Mouse (Mus musculus): Measurements from ENCODE around the gene Tceanc2. TPM values are rescaled to one million over a fixed set of nuclear protein-coding genes. Genes with fewer than 3 reads are reported as not detected.

Tceanc2 gene
- polyA plus RNA-seq, 1 experiment from 2014 or later = 28.3 TPM

- H3K9ac ChIP-seq = 0 out of 2 replicates have a peak overlapping the region, but pooled peaks have one; percentile 33
- peaks cover 7% of the 10 kb centered on the region; the same call in 1 of the 2 replicates for H3K27me3 ChIP-seq (replicated peaks)
- no peaks in the 10 kb centered on the region for H3K9me3 ChIP-seq (replicated peaks)
- H3K4me1 ChIP-seq (replicated peaks) = peaks cover 8% of the 10 kb centered on the region
- H3K36me3 ChIP-seq = no peaks in the 10 kb centered on the region
- no peak overlapping the region for H3K27ac ChIP-seq (ENCODE audit: poor library complexity, severe bottlenecking)
- 79% methylated on average over 8 of the region's 8 CpGs for WGBS
- ATAC-seq (ENCODE audit: insufficient number of reproducible peaks, low FRiP score) = no peak
- H3K4me2 ChIP-seq = no peak overlapping the region
- H3K4me3 ChIP-seq = no peak overlapping the region
These were observed 76.7 kb downstream of the Tceanc2 start for GRCm38 (mm10) chr4:107102220-107102619.

DNA sequence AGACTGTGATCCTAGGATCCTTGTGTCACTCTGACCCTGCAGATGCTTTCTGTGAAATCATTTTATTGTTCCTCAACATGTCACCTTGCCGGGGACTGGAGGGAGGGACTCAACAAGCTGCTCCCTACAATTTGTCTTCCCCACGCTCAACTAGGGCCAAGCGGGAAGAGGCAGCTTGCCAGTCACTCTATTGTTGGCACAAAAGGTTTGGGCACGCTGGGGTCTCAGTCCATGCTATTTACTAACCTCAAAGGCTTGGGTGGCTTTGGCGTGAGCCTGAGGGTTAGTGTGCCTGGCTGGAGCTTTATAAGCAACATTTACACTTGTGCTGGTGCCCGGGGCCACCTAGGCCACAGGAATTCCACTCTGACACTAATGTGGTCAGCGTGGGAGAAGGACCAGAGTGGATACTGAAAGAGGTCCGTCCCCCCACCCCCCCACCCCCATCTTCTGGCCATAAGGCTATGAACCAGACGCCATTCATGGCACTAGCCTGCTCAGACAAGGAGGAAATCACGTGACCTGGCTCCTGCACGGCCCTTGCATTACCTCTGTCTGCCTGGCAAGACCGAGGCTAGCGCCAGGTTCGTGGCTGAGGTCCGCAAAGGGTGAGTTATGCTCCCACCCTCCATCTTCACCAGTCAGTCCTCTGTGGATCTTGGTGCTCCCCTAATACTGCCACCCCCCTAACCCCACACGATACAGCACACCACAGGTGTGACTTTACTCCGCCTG, 80.0 kb downstream of the Tceanc2 start:
- H3K27ac ChIP-seq (ENCODE audit: poor library complexity, severe bottlenecking) = no peak overlapping the region
- no peaks in the 10 kb centered on the region for H3K9me3 ChIP-seq (replicated peaks)
- 81% methylated on average over 17 of the region's 17 CpGs for WGBS
- ATAC-seq (ENCODE audit: insufficient number of reproducible peaks, low FRiP score) = no peak
- H3K27me3 ChIP-seq (replicated peaks) = peaks cover 5% of the 10 kb centered on the region; the same call in 1 of the 2 replicates
- H3K4me3 ChIP-seq = no peak overlapping the region
- peaks cover 16% of the 10 kb centered on the region for H3K4me1 ChIP-seq (replicated peaks)
- H3K9ac ChIP-seq = no peak overlapping the region
- H3K4me2 ChIP-seq = no peak overlapping the region
- no peaks in the 10 kb centered on the region for H3K36me3 ChIP-seq

GRCm38 (mm10) chr4:107098375-107098774, 80.5 kb downstream of the Tceanc2 start:
- H3K4me1 ChIP-seq (replicated peaks) = peaks cover 16% of the 10 kb centered on the region
- no peaks in the 10 kb centered on the region for H3K36me3 ChIP-seq
- 86% methylated on average over 10 of the region's 10 CpGs for WGBS
- no peak overlapping the region for H3K4me2 ChIP-seq
- no peak overlapping the region for H3K9ac ChIP-seq
- no peak overlapping the region for H3K4me3 ChIP-seq
- H3K9me3 ChIP-seq (replicated peaks) = no peaks in the 10 kb centered on the region
- no peak overlapping the region for H3K27ac ChIP-seq (ENCODE audit: poor library complexity, severe bottlenecking)
- ATAC-seq (ENCODE audit: insufficient number of reproducible peaks, low FRiP score) = no peak
- peaks cover 5% of the 10 kb centered on the region for H3K27me3 ChIP-seq (replicated peaks)

DNA sequence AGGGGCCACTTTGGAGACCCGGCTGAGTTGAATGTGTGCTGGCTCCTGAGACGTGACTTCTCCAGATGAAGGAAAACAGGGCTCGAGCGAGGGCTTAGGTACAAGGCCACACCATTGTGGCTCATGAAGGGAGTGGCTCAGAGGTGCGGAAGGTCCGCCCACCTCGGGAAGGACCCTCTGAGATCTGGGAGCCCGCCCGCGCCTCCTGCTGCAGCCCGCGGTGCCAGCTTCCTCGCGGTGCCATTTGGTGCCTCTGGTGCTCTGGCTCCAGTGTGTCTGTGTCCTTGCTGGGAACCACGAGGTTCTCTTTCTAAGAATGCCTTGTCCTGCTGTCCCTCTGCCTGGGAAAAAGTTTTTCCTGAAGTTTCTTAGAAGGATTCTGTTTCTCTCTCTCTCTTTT, 81.0 kb downstream of the Tceanc2 start:
- Histone ChIP-seq H3K9ac (no peak overlapping the region), H3K27me3 (replicated peaks) (peaks cover 5% of the 10 kb centered on the region), H3K27ac (ENCODE audit: poor library complexity, severe bottlenecking) (no peak overlapping the region), H3K36me3 (no peaks in the 10 kb centered on the region), H3K4me3 (no peak overlapping the region), H3K4me1 (replicated peaks) (peaks cover 16% of the 10 kb centered on the region), H3K4me2 (no peak overlapping the region), H3K9me3 (replicated peaks) (no peaks in the 10 kb centered on the region)
- 39% methylated on average over 15 of the region's 15 CpGs for WGBS
- ATAC-seq (ENCODE audit: insufficient number of reproducible peaks, low FRiP score) = no peak

- Histone ChIP-seq H3K36me3 (no peaks in the 10 kb centered on the region), H3K4me1 (replicated peaks) (peaks cover 11% of the 10 kb centered on the region; the same call in 1 of the 2 replicates), H3K9ac (no peak within 1 kb of the TSS), H3K9me3 (replicated peaks) (no peaks in the 10 kb centered on the region), H3K4me3 (no peak within 1 kb of the TSS), H3K27ac (ENCODE audit: poor library complexity, severe bottlenecking) (no peak within 1 kb of the TSS), H3K27me3 (replicated peaks) (peaks cover 5% of the 10 kb centered on the region), H3K4me2 (no peak within 1 kb of the TSS)
- ATAC-seq (ENCODE audit: insufficient number of reproducible peaks, low FRiP score) = no peak
- 62% methylated on average over 16 of the region's 16 CpGs for WGBS
These were observed 82.0 kb downstream of the Tceanc2 start, which contains the start of gene Cdcp2 for GRCm38 (mm10) chr4:107096841-107097373. Gene Cdcp2 (plus strand): TSS chr4:107096891.

GRCm38 (mm10) chr4:107096043-107096442, 82.9 kb downstream of the Tceanc2 start:
- H3K4me3 ChIP-seq = no peak overlapping the region
- no peak overlapping the region for H3K4me2 ChIP-seq
- no peaks in the 10 kb centered on the region for H3K36me3 ChIP-seq
- no peak for ATAC-seq (ENCODE audit: insufficient number of reproducible peaks, low FRiP score)
- H3K4me1 ChIP-seq (replicated peaks) = peaks cover 11% of the 10 kb centered on the region; the same call in 1 of the 2 replicates
- no peak overlapping the region for H3K9ac ChIP-seq
- no peak overlapping the region for H3K27ac ChIP-seq (ENCODE audit: poor library complexity, severe bottlenecking)
- WGBS = 48% methylated on average over 6 of the region's 6 CpGs
- H3K9me3 ChIP-seq (replicated peaks) = no peaks in the 10 kb centered on the region
- peaks cover 5% of the 10 kb centered on the region for H3K27me3 ChIP-seq (replicated peaks)

- WGBS = 78% methylated on average over 16 of the region's 16 CpGs
- H3K27me3 ChIP-seq (replicated peaks) = peaks cover 5% of the 10 kb centered on the region
- H3K4me3 ChIP-seq = no peak overlapping the region
- H3K27ac ChIP-seq (ENCODE audit: poor library complexity, severe bottlenecking) = no peak overlapping the region
- no peaks in the 10 kb centered on the region for H3K9me3 ChIP-seq (replicated peaks)
- ATAC-seq (ENCODE audit: insufficient number of reproducible peaks, low FRiP score) = 0 out of 2 replicates have a peak, but pooled peaks have one; percentile 30
- H3K4me2 ChIP-seq = no peak overlapping the region
- H3K9ac ChIP-seq = no peak overlapping the region
- H3K36me3 ChIP-seq = no peaks in the 10 kb centered on the region
- peaks cover 11% of the 10 kb centered on the region; the same call in 1 of the 2 replicates for H3K4me1 ChIP-seq (replicated peaks)
These were observed 84.3 kb downstream of the Tceanc2 start for GRCm38 (mm10) chr4:107094484-107095187.

DNA sequence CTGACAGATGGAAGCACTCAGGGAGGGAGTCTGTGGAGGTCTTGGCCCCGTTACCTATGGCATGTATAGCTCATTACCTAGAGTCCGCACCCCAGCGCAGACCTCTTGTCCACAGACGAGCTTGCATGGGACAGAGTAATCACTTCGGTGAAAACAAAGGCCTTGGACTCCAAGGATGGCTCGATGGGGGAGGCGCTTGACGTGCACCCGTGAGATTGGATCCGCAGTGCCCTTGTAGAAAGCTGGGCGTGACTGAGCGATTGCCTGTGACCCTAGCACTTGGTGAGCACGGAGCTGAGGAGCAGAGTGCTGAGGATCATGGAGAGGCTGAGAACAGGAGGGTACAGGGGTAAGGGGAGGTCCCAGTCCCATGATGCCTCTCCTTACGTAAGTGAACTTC, 87.2 kb downstream of the Tceanc2 start:
- 80% methylated on average over 14 of the region's 14 CpGs for WGBS
- H3K4me3 ChIP-seq = no peak overlapping the region
- H3K27me3 ChIP-seq (replicated peaks) = no peaks in the 10 kb centered on the region; the same call in 1 of the 2 replicates

GRCm38 (mm10) chr4:107084858-107085257, 94.1 kb downstream of the Tceanc2 start:
- H3K4me2 ChIP-seq = no peak overlapping the region
- no peak overlapping the region for H3K4me3 ChIP-seq
- H3K36me3 ChIP-seq = no peaks in the 10 kb centered on the region
- H3K9me3 ChIP-seq (replicated peaks) = no peaks in the 10 kb centered on the region
- peaks cover 27% of the 10 kb centered on the region for H3K4me1 ChIP-seq (replicated peaks)
- WGBS = 12% methylated on average over 6 of the region's 6 CpGs
- peak; percentile 51 for ATAC-seq (ENCODE audit: insufficient number of reproducible peaks, low FRiP score)
- H3K27me3 ChIP-seq (replicated peaks) = no peaks in the 10 kb centered on the region
- H3K27ac ChIP-seq (ENCODE audit: poor library complexity, severe bottlenecking) = no peak overlapping the region
- no peak overlapping the region for H3K9ac ChIP-seq

More for the DNA sequence above, 87.2 kb downstream of the Tceanc2 start:
- H3K4me1 ChIP-seq (replicated peaks) = peaks cover 8% of the 10 kb centered on the region; the same call in 1 of the 2 replicates
- no peak overlapping the region for H3K4me2 ChIP-seq
- H3K27ac ChIP-seq (ENCODE audit: poor library complexity, severe bottlenecking) = no peak overlapping the region
- H3K36me3 ChIP-seq = no peaks in the 10 kb centered on the region
- H3K9ac ChIP-seq = no peak overlapping the region
- ATAC-seq (ENCODE audit: insufficient number of reproducible peaks, low FRiP score) = no peak
- H3K9me3 ChIP-seq (replicated peaks) = no peaks in the 10 kb centered on the region

GRCm38 (mm10) chr4:107084343-107084742, 94.6 kb downstream of the Tceanc2 start:
- no peak overlapping the region for H3K4me3 ChIP-seq
- no peak overlapping the region for H3K27ac ChIP-seq (ENCODE audit: poor library complexity, severe bottlenecking)
- peaks cover 27% of the 10 kb centered on the region for H3K4me1 ChIP-seq (replicated peaks)
- 9% methylated on average over 1 of the region's 1 CpGs for WGBS
- no peaks in the 10 kb centered on the region for H3K27me3 ChIP-seq (replicated peaks)
- H3K9me3 ChIP-seq (replicated peaks) = no peaks in the 10 kb centered on the region
- ATAC-seq (ENCODE audit: insufficient number of reproducible peaks, low FRiP score) = peak; percentile 37; the same call in 1 of the 2 replicates
- no peak overlapping the region for H3K9ac ChIP-seq
- H3K36me3 ChIP-seq = no peaks in the 10 kb centered on the region
- no peak overlapping the region for H3K4me2 ChIP-seq

Measured in heart, embryonic 12.5 days (tissue).